ENCODE assay signal across 19 mouse cellular contexts in genomic region chr2:18051831-18052170, GRCm38 (mm10). TPM values are rescaled to one million over a fixed set of nuclear protein-coding genes. Genes with fewer than 3 reads are reported as not detected.
DNase-seq lines count a peak whose midpoint lies in the region; ATAC-seq and TF ChIP-seq lines count a peak whose summit lies in the region.
"Had no signal": no experiment of that assay in that cellular context is flagged by ENCODE, and none has a peak within 500 bp of the region (broad histone marks: within the 10 kb centered on the region; RNA-seq: fewer than 3 reads in every experiment).

No protein-coding gene starts in this region.

- WGBS in heart, embryonic 14.5 days: 76% methylated on average over 3 of the region's 3 CpGs
- WGBS in heart, adult 2 months: 97% methylated on average over 3 of the region's 3 CpGs
- WGBS in embryonic facial prominence, embryonic 14.5 days: 46% methylated on average over 3 of the region's 3 CpGs
- WGBS in hindbrain, embryonic 13.5 days: 9% methylated on average over 3 of the region's 3 CpGs
- 2% methylated on average over 3 of the region's 3 CpGs for WGBS in midbrain, embryonic 14.5 days

- no peak for TF ChIP-seq POLR2A in heart, adult 2 months (IDR thresholded peaks at IDR 0.05; ENCODE audit: insufficient read depth, low read depth, low read length)

- no peaks in the 10 kb centered on the region for H3K79me2 ChIP-seq in heart, adult 2 months (replicated peaks; ENCODE audit: control insufficient read depth, insufficient read depth, low read length)

- no peaks in the 10 kb centered on the region for H3K9me3 ChIP-seq in heart, embryonic 14.5 days (ENCODE audit: control insufficient read depth, low read length)
- H3K9me3 ChIP-seq in embryonic facial prominence, embryonic 14.5 days (ENCODE audit: control insufficient read depth, low read length): no peaks in the 10 kb centered on the region
- H3K9me3 ChIP-seq in hindbrain, embryonic 13.5 days: no peaks in the 10 kb centered on the region
- H3K9me3 ChIP-seq in midbrain, embryonic 14.5 days (ENCODE audit: control insufficient read depth, low read length): no peaks in the 10 kb centered on the region

- no peak overlapping the region for H3K4me3 ChIP-seq in heart, embryonic 14.5 days (ENCODE audit: control insufficient read depth in 1 of 2, insufficient read depth in 1 of 2, low read depth in 1 of 2, low read length in 2 of 2)
- H3K4me3 ChIP-seq in heart, adult 2 months: no peak overlapping the region
- no peak overlapping the region for H3K4me3 ChIP-seq in embryonic facial prominence, embryonic 14.5 days (ENCODE audit: low read depth, low read length)
- peak overlapping the region; percentile 12; the same call in 1 of the 2 replicates for H3K4me3 ChIP-seq in hindbrain, embryonic 13.5 days
- H3K4me3 ChIP-seq in midbrain, embryonic 14.5 days (replicated peaks; ENCODE audit: low read depth, low read length): no peak overlapping the region

- H3K27ac ChIP-seq in heart, embryonic 14.5 days (replicated peaks in 1 of 2; ENCODE audit: control insufficient read depth in 1 of 2, insufficient read depth in 1 of 2, low read depth in 2 of 2, low read length in 2 of 2): no peak overlapping the region
- H3K27ac ChIP-seq in heart, adult 2 months: no peak overlapping the region
- no peak overlapping the region for H3K27ac ChIP-seq in embryonic facial prominence, embryonic 14.5 days (replicated peaks; ENCODE audit: low read depth, low read length)
- peak overlapping the region; percentile 100 for H3K27ac ChIP-seq in hindbrain, embryonic 13.5 days
- peak overlapping the region; percentile 100 for H3K27ac ChIP-seq in midbrain, embryonic 14.5 days (replicated peaks; ENCODE audit: low read depth, low read length)

- no peak for TF ChIP-seq EP300 in heart, adult 2 months (IDR thresholded peaks at IDR 0.05; ENCODE audit: insufficient read depth, low read depth, low read length)

- peak overlapping the region; percentile 94; the same call in 1 of the 2 replicates for H3K4me2 ChIP-seq in heart, embryonic 14.5 days (ENCODE audit: low read length)
- H3K4me2 ChIP-seq in embryonic facial prominence, embryonic 14.5 days (ENCODE audit: low read depth, low read length): peak overlapping the region; percentile 89
- H3K4me2 ChIP-seq in hindbrain, embryonic 13.5 days: peak overlapping the region; percentile 91
- peak overlapping the region; percentile 95 for H3K4me2 ChIP-seq in midbrain, embryonic 14.5 days (ENCODE audit: low read length)

- no peak overlapping the region for H3K9ac ChIP-seq in heart, embryonic 14.5 days (ENCODE audit: low read length)
- no peak overlapping the region for H3K9ac ChIP-seq in heart, adult 2 months (ENCODE audit: low read depth, low read length)
- peak overlapping the region; percentile 40; the same call in 1 of the 2 replicates for H3K9ac ChIP-seq in embryonic facial prominence, embryonic 14.5 days (ENCODE audit: low read depth, low read length)
- H3K9ac ChIP-seq in hindbrain, embryonic 13.5 days: peak overlapping the region; percentile 71; the same call in 1 of the 2 replicates
- H3K9ac ChIP-seq in midbrain, embryonic 14.5 days (replicated peaks; ENCODE audit: low read length): peak overlapping the region; percentile 36

- H3K27me3 ChIP-seq in heart, embryonic 14.5 days (ENCODE audit: control insufficient read depth, insufficient read depth, low read length): no peaks in the 10 kb centered on the region
- no peaks in the 10 kb centered on the region for H3K27me3 ChIP-seq in heart, adult 2 months (ENCODE audit: control insufficient read depth, insufficient read depth, low read length)
- no peaks in the 10 kb centered on the region for H3K27me3 ChIP-seq in embryonic facial prominence, embryonic 14.5 days (replicated peaks; ENCODE audit: control insufficient read depth, insufficient read depth, low read length)
- no peaks in the 10 kb centered on the region for H3K27me3 ChIP-seq in hindbrain, embryonic 13.5 days
- no peaks in the 10 kb centered on the region for H3K27me3 ChIP-seq in midbrain, embryonic 14.5 days (ENCODE audit: control insufficient read depth, insufficient read depth, low read length)

- TF ChIP-seq CTCF in heart, adult 2 months (IDR thresholded peaks at IDR 0.05): no peak

- ATAC-seq in heart, embryonic 14.5 days (ENCODE audit: insufficient number of reproducible peaks, insufficient read depth, low FRiP score, low read depth): no peak
- ATAC-seq in embryonic facial prominence, embryonic 14.5 days (ENCODE audit: low read depth): no peak
- no peak for ATAC-seq in hindbrain, embryonic 13.5 days (ENCODE audit: low FRiP score)
- ATAC-seq in midbrain, embryonic 14.5 days (ENCODE audit: low FRiP score, low TSS enrichment): no peak
- ATAC-seq: activated CD4-positive, CD25-positive, alpha-beta regulatory T cell, adult 4 months; intestine, embryonic 16.5 days had no signal

- intact Hi-C loops in heart, adult 2 months (cut with DNase I): loop anchor here (10.0 kb wide), 1 partner anchor 943 kb away; the partner anchor contains the start of genes 4930426L09Rik and Pip4k2a

- peaks cover 9 to 15% of the 10 kb centered on the region in 2 experiments; a peak in 3 of 4 replicates for H3K4me1 ChIP-seq in heart, embryonic 14.5 days (ENCODE audit: control insufficient read depth in 2 of 2, insufficient read depth in 2 of 2, low read length in 2 of 2)
- H3K4me1 ChIP-seq in heart, adult 2 months (ENCODE audit: control insufficient read depth, insufficient read depth, low read length): peaks cover 7% of the 10 kb centered on the region
- H3K4me1 ChIP-seq in embryonic facial prominence, embryonic 14.5 days (ENCODE audit: control insufficient read depth, insufficient read depth, low read length): peaks cover 38% of the 10 kb centered on the region
- H3K4me1 ChIP-seq in hindbrain, embryonic 13.5 days (replicated peaks): peaks cover 48% of the 10 kb centered on the region
- H3K4me1 ChIP-seq in midbrain, embryonic 14.5 days (ENCODE audit: control insufficient read depth, insufficient read depth, low read length): peaks cover 46% of the 10 kb centered on the region

- H3K36me3 ChIP-seq in heart, embryonic 14.5 days (ENCODE audit: control insufficient read depth, insufficient read depth, low read length): no peaks in the 10 kb centered on the region
- H3K36me3 ChIP-seq in heart, adult 2 months (ENCODE audit: control insufficient read depth, insufficient read depth, low read length): peaks cover 7% of the 10 kb centered on the region
- no peaks in the 10 kb centered on the region for H3K36me3 ChIP-seq in embryonic facial prominence, embryonic 14.5 days (ENCODE audit: control insufficient read depth, insufficient read depth, low read length)
- no peaks in the 10 kb centered on the region for H3K36me3 ChIP-seq in hindbrain, embryonic 13.5 days
- no peaks in the 10 kb centered on the region for H3K36me3 ChIP-seq in midbrain, embryonic 14.5 days (ENCODE audit: control insufficient read depth, insufficient read depth, low read length)

- no peak for DNase-seq in heart, adult 2 months
- DNase-seq in embryonic facial prominence, embryonic 14.5 days (ENCODE audit: low spot score): no peak
- no peak for DNase-seq in midbrain, embryonic 14.5 days
- no peak for DNase-seq in spleen, postnatal 14 days (ENCODE audit: low spot score in 2 of 2)
- no peak for DNase-seq in spleen, adult 12 weeks (ENCODE audit: low spot score)
- DNase-seq in adrenal gland, postnatal 36 days: no peak
- DNase-seq: cerebellum, adult 9-10 months; kidney, postnatal 14 days; thymus, postnatal 36 days had no signal

RNA-seq across cellular contexts. Expression of gene Skida1, which starts 3.0 kb away (rescaled TPM):
- polyA plus RNA-seq in heart, embryonic 14.5 days (2014; fragmentation: Nextera tagmentation; extraction: Ambion mirVana): 4.7 and 6.4 TPM in 2 replicates
- total RNA-seq in heart, adult 2 months (2021): 1 to 10 TPM; 1.7 to 4.5 TPM
- polyA plus RNA-seq in heart, adult 2 months (2012; rRNA removed): 2.0 and 3.7 TPM in 2 replicates
- polyA plus RNA-seq in embryonic facial prominence, embryonic 14.5 days (2014; fragmentation: Nextera tagmentation; extraction: Ambion mirVana): 4.0 and 5.8 TPM in 2 replicates
- polyA plus RNA-seq in hindbrain, embryonic 13.5 days (2015; fragmentation: Nextera tagmentation; extraction: Ambion mirVana): 11.5 and 12.7 TPM in 2 replicates
- polyA plus RNA-seq in midbrain, embryonic 14.5 days (2014; fragmentation: Nextera tagmentation; extraction: Ambion mirVana): 9.1 and 9.4 TPM in 2 replicates
- 1 to 10 TPM; 2.8 to 4.4 TPM for total RNA-seq in adrenal gland, postnatal 36 days (2021)

RNA-seq across cellular contexts. Expression of gene Mllt10, which starts 3.2 kb away (rescaled TPM):
- 24.4 and 27.1 TPM in 2 replicates for polyA plus RNA-seq in heart, embryonic 14.5 days (2014; fragmentation: Nextera tagmentation; extraction: Ambion mirVana)
- total RNA-seq in heart, adult 2 months (2021): 10 to 100 TPM; 32.5 to 32.8 TPM
- 20.6 and 23.3 TPM in 2 replicates for polyA plus RNA-seq in heart, adult 2 months (2012; rRNA removed)
- polyA plus RNA-seq in embryonic facial prominence, embryonic 14.5 days (2014; fragmentation: Nextera tagmentation; extraction: Ambion mirVana): 27.4 and 32.1 TPM in 2 replicates
- polyA plus RNA-seq in hindbrain, embryonic 13.5 days (2015; fragmentation: Nextera tagmentation; extraction: Ambion mirVana): 60.3 and 61.4 TPM in 2 replicates
- polyA plus RNA-seq in midbrain, embryonic 14.5 days (2014; fragmentation: Nextera tagmentation; extraction: Ambion mirVana): 33.5 and 40.1 TPM in 2 replicates
- 10 to 100 TPM; 46.8 to 47.7 TPM for total RNA-seq in adrenal gland, postnatal 36 days (2021)

RNA-seq across cellular contexts. Expression of gene A930004D18Rik, which starts 14.3 kb away (rescaled TPM):
- 5.8 and 8.9 TPM in 2 replicates for polyA plus RNA-seq in heart, embryonic 14.5 days (2014; fragmentation: Nextera tagmentation; extraction: Ambion mirVana)
- 1 to 10 TPM; 3.4 to 4.5 TPM for total RNA-seq in heart, adult 2 months (2021)
- polyA plus RNA-seq in heart, adult 2 months (2012; rRNA removed): 2.2 and 3.9 TPM in 2 replicates
- 6.9 and 9.1 TPM in 2 replicates for polyA plus RNA-seq in embryonic facial prominence, embryonic 14.5 days (2014; fragmentation: Nextera tagmentation; extraction: Ambion mirVana)
- polyA plus RNA-seq in hindbrain, embryonic 13.5 days (2015; fragmentation: Nextera tagmentation; extraction: Ambion mirVana): 13.1 and 14.0 TPM in 2 replicates
- 7.9 and 9.2 TPM in 2 replicates for polyA plus RNA-seq in midbrain, embryonic 14.5 days (2014; fragmentation: Nextera tagmentation; extraction: Ambion mirVana)
- total RNA-seq in adrenal gland, postnatal 36 days (2021): 1 to 10 TPM; 1.4 to 1.9 TPM

RNA-seq across cellular contexts. Expression of gene H2al2a, which starts 55.0 kb away (rescaled TPM):
- not detected in 2 replicates for polyA plus RNA-seq in heart, embryonic 14.5 days (2014; fragmentation: Nextera tagmentation; extraction: Ambion mirVana)
- not detected for total RNA-seq in heart, adult 2 months (2021)
- polyA plus RNA-seq in heart, adult 2 months (2012; rRNA removed): 0.51 TPM in 1 of 2 replicates, not detected in the other
- not detected in 2 replicates for polyA plus RNA-seq in embryonic facial prominence, embryonic 14.5 days (2014; fragmentation: Nextera tagmentation; extraction: Ambion mirVana)
- polyA plus RNA-seq in hindbrain, embryonic 13.5 days (2015; fragmentation: Nextera tagmentation; extraction: Ambion mirVana): not detected in 2 replicates
- polyA plus RNA-seq in midbrain, embryonic 14.5 days (2014; fragmentation: Nextera tagmentation; extraction: Ambion mirVana): not detected in 2 replicates
- total RNA-seq in adrenal gland, postnatal 36 days (2021): not detected
- total RNA-seq: liver, adult 2 months; MEL had no signal
- polyA plus RNA-seq: activated CD4-positive, CD25-positive, alpha-beta regulatory T cell, adult 4 months; brain, embryonic 14.5 days; heart, embryonic 16.5 days; intestine, embryonic 16.5 days; liver, adult 2 months; lung, embryonic 16.5 days; stomach, embryonic 16.5 days had no signal

Comparison
In these comparisons a context has a peak if more than half of its experiments do, and no peak if none do; other contexts are left out.
1. H3K27ac ChIP-seq: peak in hindbrain, embryonic 13.5 days (single experiment) and midbrain, embryonic 14.5 days (single experiment); none in heart, embryonic 14.5 days (0 of 2), heart, adult 2 months (single experiment) and embryonic facial prominence, embryonic 14.5 days (single experiment).
2. H3K9ac ChIP-seq: peak in embryonic facial prominence, embryonic 14.5 days (single experiment), hindbrain, embryonic 13.5 days (single experiment) and midbrain, embryonic 14.5 days (single experiment); none in heart, embryonic 14.5 days (single experiment) and heart, adult 2 months (single experiment).
3. Peak in every context shown above with its lines, with median percentiles within 50 percentile points of each other: H3K4me2 ChIP-seq.